Mouse (Mus musculus): Measurements from ENCODE around the gene Snai3. TPM values are rescaled to one million over a fixed set of nuclear protein-coding genes. Genes with fewer than 3 reads are reported as not detected.

Snai3 gene
- total and polyA plus RNA-seq, 2 experiments from 2014 or later = 0.61 TPM; not detected in 1

- Histone ChIP-seq H3K9me3 (replicated peaks; ENCODE audit: control insufficient read depth, low read length) (no peaks in the 10 kb centered on the region), H3K4me1 (ENCODE audit: control insufficient read depth, insufficient read depth) (peaks cover 7% of the 10 kb centered on the region), H3K27ac (ENCODE audit: low read depth) (no peak overlapping the region), H3K9ac (replicated peaks; ENCODE audit: low read depth, low read length) (no peak overlapping the region), H3K36me3 (replicated peaks; ENCODE audit: control insufficient read depth, insufficient read depth, low read length) (no peaks in the 10 kb centered on the region; the same call in 1 of the 2 replicates), H3K4me3 (ENCODE audit: low read depth, low read length) (no peak overlapping the region), H3K27me3 (ENCODE audit: control insufficient read depth, insufficient read depth, low read length) (no peaks in the 10 kb centered on the region), H3K4me2 (ENCODE audit: low read depth, low read length) (no peak overlapping the region)
- ATAC-seq (ENCODE audit: insufficient read depth, low read depth) = no peak
- no peak for DNase-seq (ENCODE audit: low spot score)
- TF ChIP-seq CTCF (IDR thresholded peaks at IDR 0.05; ENCODE audit: low read depth) (no peak), EP300 (IDR thresholded peaks at IDR 0.05; ENCODE audit: low read depth) (no peak)
- WGBS = 92% methylated on average over 1 of the region's 1 CpGs
These were observed 19.2 kb downstream of the Snai3 start for GRCm38 (mm10) chr8:122441326-122441725.

DNA sequence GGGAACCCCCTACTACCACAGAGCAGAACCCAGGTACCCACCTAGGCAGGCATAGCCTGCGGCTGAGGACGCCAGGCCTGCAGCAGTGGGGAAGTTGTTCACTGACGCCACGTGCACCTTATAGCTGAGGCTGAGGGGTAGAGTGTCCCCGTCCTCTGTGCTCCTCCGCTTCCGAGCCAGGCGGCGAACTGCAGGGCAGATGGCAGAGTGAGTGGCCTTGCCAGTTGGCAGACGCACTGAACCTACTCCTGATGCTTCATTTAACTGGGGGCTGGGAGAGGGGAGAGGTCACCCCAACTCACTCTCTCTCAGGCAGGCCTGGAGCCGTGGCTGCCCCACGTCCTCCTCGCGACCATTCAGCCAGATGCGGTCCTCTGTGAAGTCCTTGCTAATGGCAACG is 21.2 kb downstream of the Snai3 start:
- TF ChIP-seq CTCF (IDR thresholded peaks at IDR 0.05; ENCODE audit: low read depth) (no peak), EP300 (IDR thresholded peaks at IDR 0.05; ENCODE audit: low read depth) (no peak)
- H3K27me3 ChIP-seq (ENCODE audit: control insufficient read depth, insufficient read depth, low read length) = no peaks in the 10 kb centered on the region
- H3K27ac ChIP-seq (ENCODE audit: low read depth) = no peak overlapping the region
- H3K4me2 ChIP-seq (ENCODE audit: low read depth, low read length) = no peak overlapping the region
- H3K4me1 ChIP-seq (ENCODE audit: control insufficient read depth, insufficient read depth) = peaks cover 7% of the 10 kb centered on the region
- H3K9ac ChIP-seq (replicated peaks; ENCODE audit: low read depth, low read length) = no peak overlapping the region
- ATAC-seq (ENCODE audit: insufficient read depth, low read depth) (no peak), DNase-seq (ENCODE audit: low spot score) (no peak)
- H3K9me3 ChIP-seq (replicated peaks; ENCODE audit: control insufficient read depth, low read length) = no peaks in the 10 kb centered on the region
- H3K36me3 ChIP-seq (replicated peaks; ENCODE audit: control insufficient read depth, insufficient read depth, low read length) = no peaks in the 10 kb centered on the region; the same call in 1 of the 2 replicates
- H3K4me3 ChIP-seq (ENCODE audit: low read depth, low read length) = no peak overlapping the region
- 89% methylated on average over 16 of the region's 16 CpGs for WGBS

- ATAC-seq (ENCODE audit: insufficient read depth, low read depth) = no peak
- Histone ChIP-seq H3K4me3 (ENCODE audit: low read depth, low read length) (no peak overlapping the region), H3K36me3 (replicated peaks; ENCODE audit: control insufficient read depth, insufficient read depth, low read length) (no peaks in the 10 kb centered on the region; the same call in 1 of the 2 replicates), H3K9me3 (replicated peaks; ENCODE audit: control insufficient read depth, low read length) (no peaks in the 10 kb centered on the region), H3K27me3 (ENCODE audit: control insufficient read depth, insufficient read depth, low read length) (no peaks in the 10 kb centered on the region), H3K9ac (replicated peaks; ENCODE audit: low read depth, low read length) (no peak overlapping the region), H3K27ac (ENCODE audit: low read depth) (no peak overlapping the region), H3K4me2 (ENCODE audit: low read depth, low read length) (no peak overlapping the region), H3K4me1 (ENCODE audit: control insufficient read depth, insufficient read depth) (peaks cover 6% of the 10 kb centered on the region)
- TF ChIP-seq EP300 (IDR thresholded peaks at IDR 0.05; ENCODE audit: low read depth) (no peak), CTCF (IDR thresholded peaks at IDR 0.05; ENCODE audit: low read depth) (no peak)
- WGBS = 85% methylated on average over 13 of the region's 13 CpGs
- DNase-seq (ENCODE audit: low spot score) = no peak
These were observed 22.7 kb downstream of the Snai3 start for GRCm38 (mm10) chr8:122437708-122438331.

DNA sequence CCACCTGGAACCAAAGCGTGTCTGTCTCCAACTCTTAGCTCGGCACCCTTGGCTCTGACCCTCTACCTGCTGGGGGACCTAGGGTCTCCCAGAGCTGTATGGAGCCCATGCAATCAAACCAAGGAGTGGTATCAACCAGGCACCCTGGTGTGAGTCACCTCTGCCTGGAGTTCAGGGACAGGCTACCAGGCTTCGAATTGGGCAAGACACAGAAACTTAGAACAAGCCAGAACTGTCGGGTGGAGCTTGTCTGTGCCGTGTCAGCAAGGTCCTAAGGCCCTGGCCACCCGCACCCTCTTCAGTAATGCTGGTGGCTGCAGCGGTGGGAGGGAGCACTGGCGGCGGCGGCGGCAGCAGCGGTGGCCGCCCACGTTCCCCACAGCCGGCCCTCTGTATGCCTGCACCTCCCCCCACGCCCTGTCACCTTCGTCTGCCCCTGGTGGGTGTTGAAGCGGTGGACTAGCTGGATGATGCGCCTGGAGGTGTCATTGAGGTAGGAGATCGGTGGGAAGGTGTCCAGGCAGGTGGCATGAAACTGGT is 23.9 kb downstream of the Snai3 start:
- TF ChIP-seq EP300 (IDR thresholded peaks at IDR 0.05; ENCODE audit: low read depth) (no peak), CTCF (IDR thresholded peaks at IDR 0.05; ENCODE audit: low read depth) (no peak)
- WGBS = 81% methylated on average over 20 of the region's 20 CpGs
- no peak overlapping the region for H3K27ac ChIP-seq (ENCODE audit: low read depth)
- no peak for DNase-seq (ENCODE audit: low spot score)
- ATAC-seq (ENCODE audit: insufficient read depth, low read depth) = no peak
- no peak overlapping the region for H3K4me3 ChIP-seq (ENCODE audit: low read depth, low read length)
- no peak overlapping the region for H3K9ac ChIP-seq (replicated peaks; ENCODE audit: low read depth, low read length)
- H3K9me3 ChIP-seq (replicated peaks; ENCODE audit: control insufficient read depth, low read length) = no peaks in the 10 kb centered on the region
- no peaks in the 10 kb centered on the region; the same call in 1 of the 2 replicates for H3K36me3 ChIP-seq (replicated peaks; ENCODE audit: control insufficient read depth, insufficient read depth, low read length)
- H3K27me3 ChIP-seq (ENCODE audit: control insufficient read depth, insufficient read depth, low read length) = no peaks in the 10 kb centered on the region
- H3K4me1 ChIP-seq (ENCODE audit: control insufficient read depth, insufficient read depth) = peaks cover 4% of the 10 kb centered on the region; the same call in 1 of the 2 replicates
- no peak overlapping the region for H3K4me2 ChIP-seq (ENCODE audit: low read depth, low read length)

- WGBS = 93% methylated on average over 9 of the region's 9 CpGs
- no peaks in the 10 kb centered on the region for H3K27me3 ChIP-seq (ENCODE audit: control insufficient read depth, insufficient read depth, low read length)
- ATAC-seq (ENCODE audit: insufficient read depth, low read depth) = no peak
- H3K4me1 ChIP-seq (ENCODE audit: control insufficient read depth, insufficient read depth) = peaks cover 7% of the 10 kb centered on the region; the same call in 1 of the 2 replicates
- H3K27ac ChIP-seq (ENCODE audit: low read depth) = no peak overlapping the region
- no peak overlapping the region for H3K9ac ChIP-seq (replicated peaks; ENCODE audit: low read depth, low read length)
- no peaks in the 10 kb centered on the region; the same call in 1 of the 2 replicates for H3K36me3 ChIP-seq (replicated peaks; ENCODE audit: control insufficient read depth, insufficient read depth, low read length)
- no peak overlapping the region for H3K4me2 ChIP-seq (ENCODE audit: low read depth, low read length)
- TF ChIP-seq EP300 (IDR thresholded peaks at IDR 0.05; ENCODE audit: low read depth) (no peak), CTCF (IDR thresholded peaks at IDR 0.05; ENCODE audit: low read depth) (no peak)
- no peak for DNase-seq (ENCODE audit: low spot score)
- no peaks in the 10 kb centered on the region for H3K9me3 ChIP-seq (replicated peaks; ENCODE audit: control insufficient read depth, low read length)
- H3K4me3 ChIP-seq (ENCODE audit: low read depth, low read length) = no peak overlapping the region
These were observed 24.4 kb downstream of the Snai3 start for GRCm38 (mm10) chr8:122436146-122436545.
